Mouse (Mus musculus) liver, embryonic 14.5 days (tissue): ENCODE measurements around the gene Gm6588. TPM values are rescaled to one million over a fixed set of nuclear protein-coding genes. Genes with fewer than 3 reads are reported as not detected.

Experiments
- ATAC-seq: fragments of 200-750 bp; cut with Nextera tagmentation; 2 replicates; pipeline ENCODE4 v1.8.0; 2017; ENCODE audit warnings: moderate number of reproducible peaks, mild to moderate bottlenecking, moderate library complexity; ENCODE audit not compliant: insufficient read depth
- DNase-seq, 3 experiments: peaks; one replicate each; pipeline ENCODE4 v3.0.0-alpha.2; 2012 to 2013; ENCODE audit warnings: low read depth in 3 of 3, low spot score in 3 of 3
- H3K27ac ChIP-seq: fragments of 300-500 bp; sonication (generic); 2 replicates; pipeline ENCODE4 v1.5.1; 2014; ENCODE audit warnings: moderate library complexity, mild to moderate bottlenecking, control low read depth, inconsistent platforms
- H3K27me3 ChIP-seq: fragments of 300-500 bp; sonication (generic); 2 replicates; pipeline ENCODE4 v1.6.1; 2014; ENCODE audit warnings: mild to moderate bottlenecking, low read length, moderate library complexity; ENCODE audit not compliant: control insufficient read depth, insufficient read depth
- H3K36me3 ChIP-seq: fragments of 300-500 bp; sonication (generic); replicated peaks from 2 replicates; pipeline ENCODE4 v1.6.1; 2014; ENCODE audit warnings: low read depth; ENCODE audit not compliant: control insufficient read depth, insufficient read depth
- H3K4me1 ChIP-seq, 2 experiments: fragments of 200-500 bp in 1 of 2; fragments of 300-500 bp in 1 of 2; sonication (generic) in 1 of 2; replicated peaks; 2 replicates each; pipeline ENCODE4 v1.6.1; 2012 to 2014; ENCODE audit warnings: antibody characterized with exemption in 1 of 2, inconsistent platforms in 1 of 2, low read length in 1 of 2; ENCODE audit not compliant: control insufficient read depth in 2 of 2, insufficient read depth in 2 of 2
- H3K4me2 ChIP-seq: fragments of 300-500 bp; sonication (generic); 2 replicates; pipeline ENCODE4 v1.6.1; 2014; ENCODE audit warnings: low read depth, mild to moderate bottlenecking, control low read depth, moderate library complexity
- H3K4me3 ChIP-seq, 2 experiments: fragments of 200-500 bp in 1 of 2; fragments of 300-500 bp in 1 of 2; sonication (generic) in 1 of 2; 2 replicates each; pipeline ENCODE4 v1.5.1; 2012 to 2014; ENCODE audit warnings: low read depth in 2 of 2, low read length in 2 of 2, mild to moderate bottlenecking in 2 of 2, control low read depth in 1 of 2, inconsistent platforms in 1 of 2, moderate library complexity in 1 of 2; ENCODE audit not compliant: insufficient read depth in 1 of 2
- H3K9ac ChIP-seq: fragments of 300-500 bp; sonication (generic); replicated peaks from 2 replicates; pipeline ENCODE4 v1.6.1; 2014; ENCODE audit warnings: mild to moderate bottlenecking, control low read depth, moderate library complexity
- H3K9me3 ChIP-seq: fragments of 300-500 bp; sonication (generic); 2 replicates; pipeline ENCODE4 v1.6.1; 2016; ENCODE audit warnings: low read length, mixed read lengths; ENCODE audit not compliant: control insufficient read depth
- CTCF ChIP-seq: IDR thresholded peaks from 2 replicates; pipeline ENCODE4 v1.5.1; 2016; ENCODE audit warnings: antibody characterized with exemption, low read depth, control low read depth
- EP300 ChIP-seq: IDR thresholded peaks from 2 replicates; pipeline ENCODE4 v1.6.1; 2016; ENCODE audit warnings: antibody characterized with exemption, low read depth
- WGBS: fragments of 180-500 bp; shearing (Covaris S2); extraction: QIAGEN DNeasy Blood & Tissue Kit; methylation state at CpG from one replicate; pipeline ENCODE4 v1.1.7; 2014; ENCODE audit not compliant: insufficient replicate concordance; 5-methylcytosine and 5-hydroxymethylcytosine counted together
- polyA plus RNA-seq, 2 experiments: library from polyadenylated mRNA; depleted of rRNA in 1 of 2; stranded (reverse) in 1 of 2; unstranded in 1 of 2; fragments of >200 nt; fragmentation: Nextera tagmentation in 1 of 2; extraction: Ambion mirVana in 1 of 2; gene quantifications; 2 replicates each; pipeline versions ENCODE4 v1.2.1 to v1.2.3; 2012 to 2014

Gene Gm6588
- polyA plus RNA-seq, 2 experiments = not detected

- no peaks in the 10 kb centered on the region for H3K27me3 ChIP-seq
- no peaks in the 10 kb centered on the region for H3K36me3 ChIP-seq
- no peak for DNase-seq
- TF ChIP-seq CTCF (no peak), EP300 (no peak)
- 43% methylated on average over 13 of the region's 13 CpGs for WGBS
- H3K4me3 ChIP-seq = no peak overlapping the region
- H3K9me3 ChIP-seq = no peaks in the 10 kb centered on the region
- no peak overlapping the region for H3K4me2 ChIP-seq
- H3K9ac ChIP-seq = no peak overlapping the region
- H3K27ac ChIP-seq = no peak overlapping the region
- peaks cover 0 to 9% of the 10 kb centered on the region in 2 experiments; a peak in 2 of 4 replicates for H3K4me1 ChIP-seq
- ATAC-seq = no peak
Observed at GRCm38 (mm10) chr5:112482551-112482950, 33.3 kb downstream of the Gm6588 start.

- no peak overlapping the region for H3K27ac ChIP-seq
- 37% methylated on average over 8 of the region's 8 CpGs for WGBS
- no peaks in the 10 kb centered on the region for H3K9me3 ChIP-seq
- no peak for DNase-seq
- no peak for ATAC-seq
- H3K4me2 ChIP-seq = no peak overlapping the region
- H3K4me3 ChIP-seq = no peak overlapping the region
- peaks cover 0 to 12% of the 10 kb centered on the region in 2 experiments; a peak in 2 of 4 replicates for H3K4me1 ChIP-seq
- TF ChIP-seq CTCF = no peak
- TF ChIP-seq EP300 = no peak
- no peak overlapping the region for H3K9ac ChIP-seq
- H3K36me3 ChIP-seq = no peaks in the 10 kb centered on the region
- H3K27me3 ChIP-seq = no peaks in the 10 kb centered on the region
Observed at GRCm38 (mm10) chr5:112483030-112483429, 33.8 kb downstream of the Gm6588 start.

- H3K27ac ChIP-seq = no peak overlapping the region
- H3K4me3 ChIP-seq = no peak overlapping the region
- no peaks in the 10 kb centered on the region for H3K9me3 ChIP-seq
- no peaks in the 10 kb centered on the region for H3K36me3 ChIP-seq
- TF ChIP-seq CTCF (no peak), EP300 (no peak)
- no peak overlapping the region for H3K9ac ChIP-seq
- no peak for DNase-seq
- H3K4me1 ChIP-seq = peaks cover 0 to 12% of the 10 kb centered on the region in 2 experiments; a peak in 2 of 4 replicates
- no peak overlapping the region for H3K4me2 ChIP-seq
- 32% methylated on average over 13 of the region's 13 CpGs for WGBS
- no peak for ATAC-seq
- no peaks in the 10 kb centered on the region for H3K27me3 ChIP-seq
Observed at GRCm38 (mm10) chr5:112484924-112485715, 35.9 kb downstream of the Gm6588 start.

- TF ChIP-seq EP300 (no peak), CTCF (no peak)
- DNase-seq (no peak), ATAC-seq (no peak)
- no peak overlapping the region for H3K4me3 ChIP-seq
- H3K4me2 ChIP-seq = no peak overlapping the region
- H3K27ac ChIP-seq = no peak overlapping the region
- H3K9me3 ChIP-seq = no peaks in the 10 kb centered on the region
- no peaks in the 10 kb centered on the region for H3K27me3 ChIP-seq
- H3K4me1 ChIP-seq = peaks cover 0 to 12% of the 10 kb centered on the region in 2 experiments; a peak in 2 of 4 replicates
- WGBS = 35% methylated on average over 5 of the region's 5 CpGs
- no peak overlapping the region for H3K9ac ChIP-seq
- no peaks in the 10 kb centered on the region for H3K36me3 ChIP-seq
Observed at GRCm38 (mm10) chr5:112486415-112486814, 37.2 kb downstream of the Gm6588 start.

GRCm38 (mm10) chr5:112487504-112487903 lies 38.3 kb downstream of the Gm6588 start:
- no peaks in the 10 kb centered on the region for H3K36me3 ChIP-seq
- no peak for DNase-seq
- peak overlapping the region; percentile 22; the same call in 1 of the 2 replicates for H3K4me2 ChIP-seq
- no peak overlapping the region for H3K9ac ChIP-seq
- 66% methylated on average over 1 of the region's 1 CpGs for WGBS
- no peak overlapping the region for H3K4me3 ChIP-seq
- H3K4me1 ChIP-seq = peaks cover 0 to 12% of the 10 kb centered on the region in 2 experiments; a peak in 2 of 4 replicates
- no peaks in the 10 kb centered on the region for H3K9me3 ChIP-seq
- H3K27me3 ChIP-seq = no peaks in the 10 kb centered on the region
- TF ChIP-seq CTCF (no peak), EP300 (no peak)
- H3K27ac ChIP-seq = no peak overlapping the region; the same call in 1 of the 2 replicates
- peak; percentile 59; the same call in 1 of the 2 replicates for ATAC-seq
